Mouse (Mus musculus): Measurements from ENCODE around the gene Taf11. TPM values are rescaled to one million over a fixed set of nuclear protein-coding genes. Genes with fewer than 3 reads are reported as not detected.

Taf11 gene
- polyA plus RNA-seq (2016; fragmentation: Nextera tagmentation; extraction: Ambion mirVana) = 83.8 and 96.5 TPM in 2 replicates

DNA sequence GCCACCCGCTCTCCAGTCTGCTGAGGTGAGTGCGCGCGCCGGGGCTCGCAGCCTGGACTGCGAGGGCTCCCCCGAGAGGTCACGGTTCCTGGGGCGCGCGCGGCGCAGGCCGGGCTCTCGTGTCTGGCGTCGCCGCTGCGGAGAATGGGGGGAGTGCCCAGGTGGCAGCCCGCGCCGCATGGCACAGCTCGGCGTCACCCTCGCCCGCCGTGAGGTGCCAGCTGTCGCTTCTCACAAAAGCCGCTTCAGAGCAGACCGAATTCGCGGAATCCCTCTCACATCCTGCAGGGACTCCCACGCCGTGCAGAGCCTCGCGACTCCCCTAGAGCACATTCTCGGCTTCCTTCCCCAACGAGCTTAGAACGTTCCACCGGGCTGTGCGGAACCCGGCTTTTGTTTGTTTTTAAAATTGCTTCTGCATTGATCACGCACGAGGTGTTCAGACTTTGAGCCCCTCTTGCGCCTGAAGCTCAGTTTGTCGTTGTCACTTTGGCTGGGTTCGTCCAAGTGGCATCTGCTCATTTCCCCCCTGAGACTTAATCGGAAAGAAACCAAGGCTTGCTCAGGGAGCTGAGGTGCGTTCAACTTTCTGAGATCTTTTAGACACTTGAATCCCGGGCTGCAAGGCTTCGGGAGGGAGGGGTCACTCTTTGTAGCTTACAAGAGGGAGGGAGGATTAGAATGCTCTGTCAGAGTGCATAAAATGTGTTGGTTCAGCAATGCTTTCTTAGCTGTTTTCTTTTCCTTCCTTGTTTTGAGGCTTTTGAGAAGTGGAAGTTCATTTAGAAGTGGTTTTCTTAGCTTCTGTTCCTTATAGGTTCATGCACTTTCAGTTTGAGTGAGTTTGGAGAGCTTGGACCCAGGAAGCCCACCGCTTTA is at the start of gene Taf11:
TSS of gene Taf11 (minus strand) at position 223 of the 879 bp plus-strand sequence.
- peak within 1 kb of the TSS; percentile 67; the same call in 1 of the 2 replicates for H3K27ac ChIP-seq
- peak within 1 kb of the TSS; percentile 85 for H3K4me2 ChIP-seq (replicated peaks)
- no peaks in the 10 kb centered on the region for H3K27me3 ChIP-seq (replicated peaks)
- H3K4me3 ChIP-seq = peak within 1 kb of the TSS; percentile 92
- peak within 1 kb of the TSS; percentile 84 for H3K9ac ChIP-seq
- H3K36me3 ChIP-seq = peaks cover 9% of the 10 kb centered on the region; the same call in 1 of the 2 replicates
- H3K9me3 ChIP-seq = no peaks in the 10 kb centered on the region
- WGBS = 2% methylated on average over 53 of the region's 53 CpGs
- H3K4me1 ChIP-seq = peaks cover 24% of the 10 kb centered on the region
- ATAC-seq (ENCODE audit: low FRiP score, low read depth) = peak; percentile 73

DNA sequence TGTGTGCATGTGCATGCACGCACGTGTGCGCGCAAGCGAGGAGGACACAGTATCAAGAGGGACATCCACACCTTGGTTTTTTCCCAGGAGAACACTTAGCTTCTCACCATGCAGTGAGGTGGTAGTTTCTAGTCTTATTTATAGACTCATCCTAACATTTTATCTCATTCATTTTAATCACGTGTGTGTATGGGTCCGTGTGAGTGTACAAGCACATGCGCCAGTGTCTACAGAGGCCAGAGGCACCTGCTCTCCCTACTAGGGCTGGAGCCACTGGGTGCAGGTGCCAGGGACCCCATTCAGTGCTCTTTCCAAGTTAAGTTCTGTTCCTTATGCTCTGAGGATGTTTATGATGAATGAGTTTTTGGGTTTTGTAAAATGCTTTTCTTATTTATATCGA is 48.0 kb upstream of the Taf11 start:
- ATAC-seq (ENCODE audit: low FRiP score, low read depth) = no peak
- H3K9me3 ChIP-seq = no peaks in the 10 kb centered on the region
- no peak overlapping the region for H3K4me2 ChIP-seq (replicated peaks)
- no peak overlapping the region for H3K9ac ChIP-seq
- H3K36me3 ChIP-seq = no peaks in the 10 kb centered on the region
- H3K27ac ChIP-seq = no peak overlapping the region
- H3K27me3 ChIP-seq (replicated peaks) = no peaks in the 10 kb centered on the region
- 94% methylated on average over 9 of the region's 9 CpGs for WGBS
- peaks cover 8% of the 10 kb centered on the region for H3K4me1 ChIP-seq
- no peak overlapping the region for H3K4me3 ChIP-seq

DNA sequence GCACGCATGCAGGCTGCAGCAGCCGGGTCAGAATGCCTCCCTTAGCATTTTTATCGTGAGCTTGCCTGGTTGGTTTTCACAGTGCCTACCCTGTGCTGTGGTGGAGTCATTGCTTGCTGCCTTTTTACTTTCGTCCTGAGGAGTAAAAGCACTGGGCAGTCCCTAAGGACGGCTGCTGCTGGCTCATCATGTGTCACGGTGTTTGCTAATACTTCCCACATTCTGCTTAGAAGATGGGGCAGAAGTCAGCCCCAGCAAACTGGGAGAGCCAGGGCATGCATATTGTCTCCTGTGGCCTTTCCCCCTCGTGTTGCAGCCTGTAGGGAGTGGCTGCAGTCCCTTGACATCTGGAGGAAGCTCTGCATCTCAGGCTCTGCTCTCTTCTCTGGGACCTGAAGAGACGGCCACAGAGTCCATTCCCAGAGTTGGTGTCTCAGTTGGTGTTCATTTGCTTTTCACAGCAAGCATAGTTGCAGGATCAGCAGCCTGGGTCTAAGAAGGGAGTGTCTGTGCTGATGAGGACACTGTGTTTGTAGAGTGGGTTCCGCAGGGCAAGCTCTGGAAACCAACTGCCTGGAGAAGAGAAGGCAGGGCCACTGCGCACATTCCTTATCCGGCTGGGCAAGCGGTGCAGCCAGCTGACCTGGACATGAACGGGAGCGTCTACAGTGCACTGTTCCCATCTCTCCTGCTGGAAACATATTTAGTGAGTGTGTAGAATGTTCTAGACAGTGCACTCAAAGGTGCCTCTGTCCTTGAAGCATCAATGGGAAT is 45.2 kb upstream of the Taf11 start:
- Histone ChIP-seq H3K9ac (no peak overlapping the region), H3K36me3 (no peaks in the 10 kb centered on the region), H3K4me3 (no peak overlapping the region), H3K4me1 (peaks cover 8% of the 10 kb centered on the region), H3K4me2 (replicated peaks) (no peak overlapping the region), H3K27me3 (replicated peaks) (no peaks in the 10 kb centered on the region), H3K27ac (no peak overlapping the region), H3K9me3 (no peaks in the 10 kb centered on the region)
- ATAC-seq (ENCODE audit: low FRiP score, low read depth) = no peak
- 69% methylated on average over 14 of the region's 14 CpGs for WGBS

DNA sequence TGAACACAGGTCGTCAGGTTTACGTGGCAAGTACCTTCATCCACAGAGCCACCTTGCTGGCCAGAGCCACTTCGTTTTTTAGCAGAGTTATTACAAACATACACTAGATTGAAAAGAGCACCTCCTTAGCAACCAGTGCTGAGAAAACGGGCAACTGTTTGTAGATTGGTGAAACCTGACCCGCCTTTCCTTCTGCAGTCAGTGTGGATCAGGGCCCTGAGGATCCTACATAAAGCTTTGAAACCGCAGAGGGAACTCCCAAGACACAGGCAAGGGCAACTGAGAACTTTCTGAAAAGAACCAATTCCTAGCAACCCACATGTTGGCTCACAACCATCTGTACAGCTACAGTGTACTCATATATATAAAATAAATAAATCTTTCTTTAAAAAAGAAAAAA is 43.5 kb upstream of the Taf11 start:
- Histone ChIP-seq H3K9me3 (no peaks in the 10 kb centered on the region), H3K36me3 (no peaks in the 10 kb centered on the region), H3K27me3 (replicated peaks) (no peaks in the 10 kb centered on the region), H3K4me1 (peaks cover 8% of the 10 kb centered on the region), H3K9ac (no peak overlapping the region), H3K4me3 (no peak overlapping the region), H3K27ac (no peak overlapping the region), H3K4me2 (replicated peaks) (no peak overlapping the region)
- 78% methylated on average over 6 of the region's 6 CpGs for WGBS
- no peak for ATAC-seq (ENCODE audit: low FRiP score, low read depth)

DNA sequence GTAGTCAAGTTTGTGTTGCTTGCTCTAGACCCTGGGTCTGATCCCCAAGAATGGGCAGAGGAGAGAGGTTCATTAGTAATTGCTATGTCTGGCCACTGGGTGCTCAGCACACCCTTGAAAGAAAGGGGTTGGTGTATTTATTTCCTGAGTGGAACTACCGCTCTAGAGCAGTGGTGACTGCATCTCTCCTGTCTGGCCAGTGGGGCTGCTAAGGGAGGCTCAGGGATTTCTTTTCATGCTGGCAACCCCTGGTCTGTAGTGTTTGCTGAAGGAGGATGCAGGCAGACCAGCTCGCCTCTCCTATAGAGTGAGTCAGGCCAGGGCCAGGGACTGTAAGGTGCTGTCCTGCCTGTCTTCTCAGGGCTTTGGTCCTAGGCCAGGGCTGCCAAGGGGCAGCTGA is 37.5 kb upstream of the Taf11 start:
- Histone ChIP-seq H3K27me3 (replicated peaks) (no peaks in the 10 kb centered on the region), H3K36me3 (no peaks in the 10 kb centered on the region), H3K4me1 (peaks cover 20% of the 10 kb centered on the region; the same call in 1 of the 2 replicates), H3K27ac (no peak overlapping the region), H3K9me3 (no peaks in the 10 kb centered on the region), H3K4me3 (no peak overlapping the region), H3K4me2 (replicated peaks) (no peak overlapping the region), H3K9ac (no peak overlapping the region)
- 75% methylated on average over 2 of the region's 2 CpGs for WGBS
- no peak for ATAC-seq (ENCODE audit: low FRiP score, low read depth)

DNA sequence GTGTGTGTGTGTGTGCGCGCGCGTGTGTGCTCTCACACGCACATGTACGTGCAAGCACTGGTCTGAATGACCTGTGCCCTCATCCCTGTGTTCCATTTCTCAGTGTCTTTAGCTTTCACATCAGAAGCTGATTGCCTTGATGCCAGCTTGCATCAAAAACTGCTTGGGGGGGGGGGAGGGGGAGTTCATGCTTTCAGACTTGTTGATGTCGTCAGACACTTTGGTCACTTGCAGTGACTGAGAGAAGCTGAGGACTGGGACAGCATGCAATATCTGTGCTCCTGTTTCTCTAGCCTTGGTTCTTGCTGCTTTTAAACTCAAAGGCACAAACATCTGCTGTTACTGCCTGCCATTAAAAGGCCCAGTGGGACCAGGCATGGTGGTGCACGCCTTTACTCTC is 36.7 kb upstream of the Taf11 start:
- no peaks in the 10 kb centered on the region for H3K27me3 ChIP-seq (replicated peaks)
- WGBS = 85% methylated on average over 8 of the region's 8 CpGs
- H3K9ac ChIP-seq = no peak overlapping the region
- peaks cover 20% of the 10 kb centered on the region; the same call in 1 of the 2 replicates for H3K4me1 ChIP-seq
- no peak for ATAC-seq (ENCODE audit: low FRiP score, low read depth)
- no peak overlapping the region for H3K4me3 ChIP-seq
- no peak overlapping the region for H3K27ac ChIP-seq
- no peaks in the 10 kb centered on the region for H3K36me3 ChIP-seq
- no peaks in the 10 kb centered on the region for H3K9me3 ChIP-seq
- H3K4me2 ChIP-seq (replicated peaks) = no peak overlapping the region

DNA sequence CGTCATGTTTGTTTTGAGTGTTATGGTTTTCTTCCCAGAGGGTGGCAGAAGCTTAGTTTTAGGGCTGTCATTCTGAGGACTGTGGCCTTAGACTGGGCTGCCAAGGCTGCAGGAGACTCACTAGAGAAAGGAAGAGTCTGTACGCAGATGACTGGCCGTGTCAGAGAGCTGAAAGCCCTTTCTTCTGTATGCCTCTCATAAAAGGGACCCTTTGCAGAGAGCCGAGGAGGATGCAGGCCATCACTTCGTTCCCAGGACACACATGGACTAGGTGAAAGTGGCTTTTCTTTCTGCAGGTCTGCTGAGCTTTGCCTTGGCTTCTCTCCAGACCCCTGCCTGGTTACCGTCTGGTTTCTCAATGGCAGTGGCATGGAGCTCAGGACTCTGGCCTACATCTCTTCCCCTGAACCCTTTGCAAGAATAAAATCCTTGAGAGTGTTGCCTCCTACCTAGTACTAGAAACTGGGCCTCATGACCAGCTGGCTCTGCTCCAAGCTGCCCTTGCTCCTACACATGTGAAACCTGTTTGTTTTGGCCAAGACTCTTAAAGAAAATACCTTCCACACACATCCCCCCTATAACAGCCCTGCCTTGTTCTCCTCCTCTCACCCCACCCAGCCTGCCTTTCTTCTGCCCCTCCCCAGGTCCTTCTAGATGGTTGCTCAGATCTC is 36.0 kb upstream of the Taf11 start:
- H3K4me3 ChIP-seq = no peak overlapping the region
- no peak for ATAC-seq (ENCODE audit: low FRiP score, low read depth)
- no peaks in the 10 kb centered on the region for H3K9me3 ChIP-seq
- WGBS = 53% methylated on average over 6 of the region's 6 CpGs
- H3K4me2 ChIP-seq (replicated peaks) = no peak overlapping the region
- peaks cover 21% of the 10 kb centered on the region; the same call in 1 of the 2 replicates for H3K4me1 ChIP-seq
- no peaks in the 10 kb centered on the region for H3K36me3 ChIP-seq
- peak overlapping the region; percentile 20; the same call in 1 of the 2 replicates for H3K27ac ChIP-seq
- no peaks in the 10 kb centered on the region for H3K27me3 ChIP-seq (replicated peaks)
- no peak overlapping the region for H3K9ac ChIP-seq

DNA sequence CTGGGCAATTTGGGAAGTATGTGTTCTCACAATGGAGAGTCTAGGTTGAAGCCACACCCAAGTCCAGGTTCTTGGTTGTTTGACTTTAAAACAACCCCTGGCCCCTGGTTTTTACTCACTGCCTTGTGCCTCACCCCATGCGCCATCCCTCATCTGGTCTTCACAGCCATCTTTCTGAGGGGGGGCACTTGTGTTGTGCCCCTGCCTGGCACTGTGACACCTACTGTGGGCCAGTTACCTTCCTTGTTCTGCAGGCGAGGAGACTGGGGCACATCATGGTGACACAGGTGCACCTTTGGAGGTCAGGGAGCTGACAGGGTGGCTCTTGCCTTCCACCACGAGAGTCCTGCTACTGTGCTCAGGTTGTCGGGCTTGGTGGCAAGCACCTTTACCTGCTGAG is 32.5 kb upstream of the Taf11 start:
- Histone ChIP-seq H3K9me3 (no peaks in the 10 kb centered on the region), H3K36me3 (no peaks in the 10 kb centered on the region), H3K9ac (no peak overlapping the region), H3K4me2 (replicated peaks) (no peak overlapping the region), H3K27me3 (replicated peaks) (no peaks in the 10 kb centered on the region), H3K4me3 (no peak overlapping the region), H3K4me1 (peaks cover 29% of the 10 kb centered on the region), H3K27ac (no peak overlapping the region)
- WGBS = 90% methylated on average over 4 of the region's 4 CpGs
- no peak for ATAC-seq (ENCODE audit: low FRiP score, low read depth)

DNA sequence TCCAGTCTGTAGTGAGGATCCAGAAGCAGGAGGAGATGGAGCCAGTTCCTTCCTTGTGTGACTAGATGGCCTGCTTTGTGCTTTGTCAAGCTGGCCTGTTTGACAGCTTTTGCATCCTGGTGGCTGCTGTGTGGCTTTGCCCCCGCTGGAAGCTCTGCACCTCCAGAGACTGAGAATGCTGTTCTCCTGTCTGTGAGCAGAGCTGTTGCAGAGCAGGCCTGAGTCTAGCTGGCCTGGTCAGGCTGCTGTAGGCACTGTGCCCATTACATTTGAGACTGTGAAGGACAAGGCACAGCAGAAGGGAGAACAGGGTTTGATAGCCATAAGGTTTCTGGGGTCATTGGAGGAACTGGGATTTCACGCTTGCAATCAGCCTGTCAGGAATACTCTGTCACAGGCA is 32.1 kb upstream of the Taf11 start:
- Histone ChIP-seq H3K27ac (no peak overlapping the region), H3K4me1 (peaks cover 28% of the 10 kb centered on the region), H3K27me3 (replicated peaks) (no peaks in the 10 kb centered on the region), H3K36me3 (no peaks in the 10 kb centered on the region), H3K4me3 (no peak overlapping the region), H3K9ac (no peak overlapping the region), H3K4me2 (replicated peaks) (no peak overlapping the region), H3K9me3 (no peaks in the 10 kb centered on the region)
- ATAC-seq (ENCODE audit: low FRiP score, low read depth) = no peak
- WGBS = 78% methylated on average over 2 of the region's 2 CpGs

DNA sequence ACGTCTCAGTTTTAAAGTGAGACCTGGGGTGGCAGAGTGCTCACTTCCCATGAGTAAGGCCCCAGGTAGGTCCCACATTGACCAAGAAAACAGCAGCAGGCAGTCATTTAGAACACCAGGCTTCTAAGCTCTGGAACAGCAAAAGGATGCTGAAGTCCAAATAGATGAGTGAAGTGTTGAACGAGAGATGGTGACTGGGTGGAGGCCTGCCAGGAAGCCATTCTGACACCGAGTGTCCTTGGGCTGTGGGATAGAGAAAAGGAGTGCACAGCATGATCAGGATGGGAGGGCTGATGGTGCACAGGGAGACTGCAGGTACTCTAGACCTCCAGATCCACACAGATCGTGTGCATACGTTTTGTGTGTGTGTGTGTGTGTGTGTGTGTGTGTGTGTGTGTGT is 31.5 kb upstream of the Taf11 start:
- Histone ChIP-seq H3K4me3 (no peak overlapping the region), H3K36me3 (no peaks in the 10 kb centered on the region), H3K27me3 (replicated peaks) (no peaks in the 10 kb centered on the region), H3K4me1 (peaks cover 23% of the 10 kb centered on the region), H3K9ac (no peak overlapping the region), H3K9me3 (no peaks in the 10 kb centered on the region), H3K27ac (no peak overlapping the region), H3K4me2 (replicated peaks) (no peak overlapping the region)
- ATAC-seq (ENCODE audit: low FRiP score, low read depth) = no peak
- 84% methylated on average over 5 of the region's 5 CpGs for WGBS

DNA sequence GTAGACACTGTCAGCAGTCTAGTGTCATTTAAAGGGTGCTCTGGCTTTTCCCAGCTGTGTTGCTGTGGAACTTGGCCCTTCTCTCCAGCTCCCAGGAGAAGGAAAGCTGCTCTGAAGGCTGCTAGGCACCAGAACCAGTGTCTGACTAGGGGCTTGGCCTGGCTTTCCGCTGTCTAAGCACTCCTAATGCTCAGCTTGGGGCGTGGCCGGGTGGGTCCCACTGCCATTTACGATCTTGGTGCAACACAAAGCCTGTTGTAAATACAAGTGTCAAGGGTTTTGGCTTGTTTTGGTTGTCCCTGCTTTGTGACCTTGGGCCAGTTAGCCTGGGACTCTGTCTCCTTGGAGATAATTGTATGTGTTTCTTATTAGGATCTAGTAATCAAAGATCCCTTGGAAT is 30.7 kb upstream of the Taf11 start:
- Histone ChIP-seq H3K9ac (no peak overlapping the region), H3K4me2 (replicated peaks) (no peak overlapping the region), H3K27me3 (replicated peaks) (no peaks in the 10 kb centered on the region), H3K36me3 (no peaks in the 10 kb centered on the region), H3K4me3 (no peak overlapping the region), H3K9me3 (no peaks in the 10 kb centered on the region), H3K27ac (no peak overlapping the region), H3K4me1 (peaks cover 15% of the 10 kb centered on the region)
- WGBS = 16% methylated on average over 4 of the region's 4 CpGs
- no peak for ATAC-seq (ENCODE audit: low FRiP score, low read depth)

DNA sequence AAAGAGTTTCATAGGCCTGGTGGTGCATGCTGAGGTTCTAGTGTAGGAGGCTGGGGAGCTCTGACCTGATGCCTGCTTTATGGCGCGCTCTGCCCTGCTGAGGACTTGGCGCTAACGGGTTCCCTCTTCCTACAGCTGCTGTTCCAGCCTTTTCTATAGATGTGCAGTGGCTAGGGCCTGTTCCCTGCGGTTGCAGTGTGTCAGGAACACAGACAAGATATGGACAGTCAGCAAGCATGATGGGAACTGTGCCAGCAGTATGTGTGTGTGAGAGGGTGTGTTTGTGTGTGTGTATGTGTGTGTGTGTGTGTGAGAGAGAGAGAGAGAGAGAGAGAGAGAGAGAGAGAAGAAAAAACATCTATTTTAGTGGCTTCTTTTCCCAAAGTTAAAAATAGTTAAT is 29.4 kb upstream of the Taf11 start:
- 61% methylated on average over 5 of the region's 5 CpGs for WGBS
- ATAC-seq (ENCODE audit: low FRiP score, low read depth) = no peak
- H3K9ac ChIP-seq = no peak overlapping the region
- no peaks in the 10 kb centered on the region for H3K36me3 ChIP-seq
- H3K27ac ChIP-seq = no peak overlapping the region
- H3K27me3 ChIP-seq (replicated peaks) = no peaks in the 10 kb centered on the region
- no peak overlapping the region for H3K4me2 ChIP-seq (replicated peaks)
- no peak overlapping the region for H3K4me3 ChIP-seq
- H3K4me1 ChIP-seq = peaks cover 15% of the 10 kb centered on the region
- H3K9me3 ChIP-seq = no peaks in the 10 kb centered on the region

Data from neural tube, embryonic 12.5 days (tissue).